Mouse (Mus musculus): ENCODE data around the gene Fat4. TPM values are rescaled to one million over a fixed set of nuclear protein-coding genes. Genes with fewer than 3 reads are reported as not detected.

Gene Fat4
- polyA plus RNA-seq, 1 experiment from 2014 or later = 3.1 TPM

GRCm38 (mm10) chr3:38882778-38883177 is 4.0 kb upstream of the Fat4 start:
- H3K9me3 ChIP-seq = peaks cover 5% of the 10 kb centered on the region; the same call in 1 of the 2 replicates
- 51% methylated on average over 6 of the region's 6 CpGs for WGBS
- H3K4me2 ChIP-seq = no peak overlapping the region
- H3K4me3 ChIP-seq = no peak overlapping the region
- no peak overlapping the region for H3K27ac ChIP-seq (replicated peaks)
- no peak for ATAC-seq (ENCODE audit: extremely low read depth, insufficient number of reproducible peaks, low FRiP score, low TSS enrichment)
- H3K9ac ChIP-seq = no peak overlapping the region
- peaks cover 4% of the 10 kb centered on the region; the same call in 1 of the 2 replicates for H3K27me3 ChIP-seq (replicated peaks)
- peaks cover 12% of the 10 kb centered on the region for H3K4me1 ChIP-seq
- H3K36me3 ChIP-seq = no peaks in the 10 kb centered on the region

DNA sequence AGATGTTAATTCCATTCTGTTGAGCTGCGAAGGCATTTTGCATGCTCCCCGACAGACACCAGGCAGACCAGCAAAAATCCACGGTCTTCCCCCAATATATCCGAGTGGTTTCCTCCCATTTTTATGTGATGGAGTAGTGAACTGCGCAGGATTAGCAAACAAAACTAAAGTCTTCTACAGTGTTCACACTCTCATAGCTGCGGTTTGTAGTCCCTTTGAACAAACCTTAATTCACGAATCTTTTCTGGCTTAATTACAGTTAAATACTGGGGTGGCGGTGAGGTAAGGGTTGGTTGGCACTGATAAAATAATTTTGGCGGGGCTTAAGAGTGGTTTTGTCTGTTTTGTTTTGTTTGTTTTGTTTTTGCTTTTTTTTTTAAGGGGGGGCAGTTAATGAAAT is 3.1 kb upstream of the Fat4 start:
- WGBS = 38% methylated on average over 9 of the region's 9 CpGs
- Histone ChIP-seq H3K36me3 (peaks cover under 1% of the 10 kb centered on the region), H3K4me1 (peaks cover 20% of the 10 kb centered on the region), H3K27me3 (replicated peaks) (peaks cover 4% of the 10 kb centered on the region; the same call in 1 of the 2 replicates), H3K9me3 (peaks cover 5% of the 10 kb centered on the region; the same call in 1 of the 2 replicates), H3K9ac (peak overlapping the region; percentile 89; the same call in 1 of the 2 replicates), H3K4me3 (no peak overlapping the region), H3K4me2 (peak overlapping the region; percentile 99), H3K27ac (replicated peaks) (no peak overlapping the region)
- no peak for ATAC-seq (ENCODE audit: extremely low read depth, insufficient number of reproducible peaks, low FRiP score, low TSS enrichment)

DNA sequence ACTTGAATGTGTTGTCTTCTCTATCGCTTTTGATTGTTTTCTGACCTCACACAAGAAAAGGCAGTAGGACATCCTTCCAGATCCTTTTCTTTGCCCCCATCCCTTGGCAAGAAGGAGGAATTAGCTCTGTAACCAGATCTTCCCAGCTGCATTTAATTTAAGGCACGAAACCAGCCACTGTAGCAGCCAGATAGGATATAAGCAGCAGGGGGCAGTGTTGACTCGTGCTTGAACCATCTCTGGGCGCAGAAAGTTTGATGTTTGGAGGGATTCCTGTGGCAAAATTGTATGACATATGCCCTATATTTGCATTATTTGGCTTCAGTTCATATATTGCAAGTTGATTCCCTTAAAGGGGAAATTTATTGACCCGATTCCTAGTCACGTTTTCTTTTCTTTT is 2.5 kb upstream of the Fat4 start:
- Histone ChIP-seq H3K27me3 (replicated peaks) (peaks cover 4% of the 10 kb centered on the region; the same call in 1 of the 2 replicates), H3K27ac (replicated peaks) (peak overlapping the region; percentile 96; the same call in 1 of the 2 replicates), H3K9ac (peak overlapping the region; percentile 89), H3K9me3 (peaks cover 5% of the 10 kb centered on the region; the same call in 1 of the 2 replicates), H3K4me1 (peaks cover 26% of the 10 kb centered on the region), H3K4me2 (peak overlapping the region; percentile 99), H3K4me3 (peak overlapping the region; percentile 82), H3K36me3 (peaks cover 7% of the 10 kb centered on the region)
- WGBS = under 1% methylated on average over 6 of the region's 6 CpGs
- no peak for ATAC-seq (ENCODE audit: extremely low read depth, insufficient number of reproducible peaks, low FRiP score, low TSS enrichment)

GRCm38 (mm10) chr3:38884919-38885418 is 1.8 kb upstream of the Fat4 start:
- Histone ChIP-seq H3K4me1 (peaks cover 31% of the 10 kb centered on the region), H3K9me3 (peaks cover 5% of the 10 kb centered on the region; the same call in 1 of the 2 replicates), H3K27ac (replicated peaks) (peak overlapping the region; percentile 96), H3K4me2 (peak overlapping the region; percentile 99), H3K9ac (peak overlapping the region; percentile 89), H3K36me3 (peaks cover 14% of the 10 kb centered on the region), H3K27me3 (replicated peaks) (peaks cover 4% of the 10 kb centered on the region; the same call in 1 of the 2 replicates), H3K4me3 (peak overlapping the region; percentile 82)
- 0% methylated on average over 24 of the region's 24 CpGs for WGBS
- ATAC-seq (ENCODE audit: extremely low read depth, insufficient number of reproducible peaks, low FRiP score, low TSS enrichment) = no peak

- H3K4me2 ChIP-seq = peak overlapping the region; percentile 99
- peaks cover 4% of the 10 kb centered on the region; the same call in 1 of the 2 replicates for H3K27me3 ChIP-seq (replicated peaks)
- peak overlapping the region; percentile 82 for H3K4me3 ChIP-seq
- H3K4me1 ChIP-seq = peaks cover 31% of the 10 kb centered on the region
- ATAC-seq (ENCODE audit: extremely low read depth, insufficient number of reproducible peaks, low FRiP score, low TSS enrichment) = peak; percentile 87
- peaks cover 19% of the 10 kb centered on the region for H3K36me3 ChIP-seq
- H3K9me3 ChIP-seq = peaks cover 5% of the 10 kb centered on the region; the same call in 1 of the 2 replicates
- H3K9ac ChIP-seq = peak overlapping the region; percentile 89
- peak overlapping the region; percentile 96 for H3K27ac ChIP-seq (replicated peaks)
- WGBS = under 1% methylated on average over 47 of the region's 56 CpGs
Observed at GRCm38 (mm10) chr3:38885481-38886001, 1.2 kb upstream of the Fat4 start.

GRCm38 (mm10) chr3:38886061-38886821 is 499 bp upstream of the Fat4 start:
- peak; percentile 7; the same call in 1 of the 2 replicates for ATAC-seq (ENCODE audit: extremely low read depth, insufficient number of reproducible peaks, low FRiP score, low TSS enrichment)
- Histone ChIP-seq H3K36me3 (peaks cover 26% of the 10 kb centered on the region), H3K27me3 (replicated peaks) (peaks cover 4% of the 10 kb centered on the region; the same call in 1 of the 2 replicates), H3K4me1 (peaks cover 31% of the 10 kb centered on the region), H3K4me3 (peak overlapping the region; percentile 82), H3K27ac (replicated peaks) (peak overlapping the region; percentile 96), H3K9ac (peak overlapping the region; percentile 89), H3K9me3 (no peaks in the 10 kb centered on the region), H3K4me2 (peak overlapping the region; percentile 99)
- WGBS = under 1% methylated on average over 60 of the region's 60 CpGs

DNA sequence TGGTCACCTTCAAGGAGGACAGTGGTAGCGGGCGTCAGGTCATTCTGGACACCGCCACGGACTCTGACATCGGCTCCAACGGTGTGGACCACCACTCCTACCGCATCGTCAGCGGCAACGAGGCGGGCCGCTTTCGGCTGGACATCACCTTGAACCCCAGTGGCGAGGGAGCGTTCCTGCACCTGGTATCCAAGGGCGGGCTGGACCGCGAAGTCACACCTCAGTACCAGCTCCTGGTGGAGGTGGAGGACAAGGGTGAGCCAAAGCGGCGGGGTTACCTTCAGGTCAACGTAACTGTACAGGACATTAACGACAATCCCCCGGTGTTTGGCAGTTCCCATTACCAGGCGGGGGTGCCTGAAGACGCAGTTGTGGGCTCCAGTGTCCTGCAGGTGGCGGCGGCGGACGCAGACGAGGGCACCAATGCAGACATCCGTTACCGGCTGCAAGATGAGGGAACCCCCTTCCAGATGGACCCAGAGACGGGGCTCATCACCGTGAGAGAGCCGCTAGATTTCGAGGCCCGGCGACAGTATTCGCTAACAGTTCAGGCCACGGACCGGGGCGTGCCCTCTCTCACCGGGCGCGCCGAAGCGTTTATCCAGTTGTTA is 746 bp downstream of the Fat4 start:
- no peak for ATAC-seq (ENCODE audit: extremely low read depth, insufficient number of reproducible peaks, low FRiP score, low TSS enrichment)
- Histone ChIP-seq H3K4me3 (peak overlapping the region; percentile 82), H3K9ac (peak overlapping the region; percentile 89), H3K36me3 (peaks cover 33% of the 10 kb centered on the region), H3K27me3 (replicated peaks) (peaks cover 4% of the 10 kb centered on the region; the same call in 1 of the 2 replicates), H3K27ac (replicated peaks) (no peak overlapping the region; the same call in 1 of the 2 replicates), H3K9me3 (no peaks in the 10 kb centered on the region), H3K4me2 (peak overlapping the region; percentile 99), H3K4me1 (peaks cover 43% of the 10 kb centered on the region)
- under 1% methylated on average over 47 of the region's 47 CpGs for WGBS

GRCm38 (mm10) chr3:38888111-38888510 is 1.4 kb downstream of the Fat4 start:
- peak overlapping the region; percentile 89 for H3K9ac ChIP-seq
- H3K27me3 ChIP-seq (replicated peaks) = peaks cover 4% of the 10 kb centered on the region; the same call in 1 of the 2 replicates
- H3K36me3 ChIP-seq = peaks cover 33% of the 10 kb centered on the region
- peak overlapping the region; percentile 99 for H3K4me2 ChIP-seq
- no peak overlapping the region for H3K27ac ChIP-seq (replicated peaks)
- peaks cover 49% of the 10 kb centered on the region for H3K4me1 ChIP-seq
- no peak for ATAC-seq (ENCODE audit: extremely low read depth, insufficient number of reproducible peaks, low FRiP score, low TSS enrichment)
- peak overlapping the region; percentile 82 for H3K4me3 ChIP-seq
- 13% methylated on average over 24 of the region's 24 CpGs for WGBS
- H3K9me3 ChIP-seq = no peaks in the 10 kb centered on the region

- Histone ChIP-seq H3K36me3 (peaks cover 52% of the 10 kb centered on the region), H3K27ac (replicated peaks) (no peak overlapping the region), H3K4me1 (peaks cover 49% of the 10 kb centered on the region), H3K9ac (peak overlapping the region; percentile 47), H3K27me3 (replicated peaks) (no peaks in the 10 kb centered on the region), H3K4me3 (peak overlapping the region; percentile 47), H3K4me2 (peak overlapping the region; percentile 68), H3K9me3 (peaks cover 6% of the 10 kb centered on the region; the same call in 1 of the 2 replicates)
- ATAC-seq (ENCODE audit: extremely low read depth, insufficient number of reproducible peaks, low FRiP score, low TSS enrichment) = no peak
- 21% methylated on average over 6 of the region's 6 CpGs for WGBS
Observed at GRCm38 (mm10) chr3:38892791-38893224, 6.1 kb downstream of the Fat4 start.

- Histone ChIP-seq H3K4me3 (no peak overlapping the region), H3K9me3 (no peaks in the 10 kb centered on the region), H3K4me1 (peaks cover 14% of the 10 kb centered on the region), H3K27ac (replicated peaks) (no peak overlapping the region), H3K9ac (no peak overlapping the region), H3K27me3 (replicated peaks) (no peaks in the 10 kb centered on the region), H3K4me2 (no peak overlapping the region), H3K36me3 (peaks cover 20% of the 10 kb centered on the region)
- WGBS = 29% methylated on average over 1 of the region's 1 CpGs
- ATAC-seq (ENCODE audit: extremely low read depth, insufficient number of reproducible peaks, low FRiP score, low TSS enrichment) = no peak
Observed at GRCm38 (mm10) chr3:38900839-38901238, 14.1 kb downstream of the Fat4 start.

DNA sequence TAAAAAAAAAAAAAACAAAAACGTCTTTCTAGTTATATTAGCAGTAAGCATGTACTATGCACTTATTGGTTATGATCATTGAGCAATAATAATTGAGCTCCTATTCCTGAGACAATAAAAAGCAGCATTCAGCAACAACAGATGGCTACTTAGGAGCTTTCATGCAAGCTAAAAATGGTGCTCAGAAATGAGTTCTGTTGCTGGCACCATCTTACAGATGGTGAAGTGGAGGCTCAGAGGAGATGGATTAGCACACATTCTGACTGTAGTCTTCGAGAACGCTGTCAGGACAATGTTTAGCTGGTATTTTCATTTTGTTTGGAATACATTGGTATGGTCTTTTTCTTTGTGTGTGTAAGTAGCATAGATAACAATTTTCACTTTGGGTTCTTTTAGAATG is 20.1 kb downstream of the Fat4 start:
- Histone ChIP-seq H3K4me1 (peaks cover 26% of the 10 kb centered on the region), H3K4me2 (no peak overlapping the region), H3K4me3 (no peak overlapping the region), H3K27me3 (replicated peaks) (no peaks in the 10 kb centered on the region), H3K36me3 (peaks cover 9% of the 10 kb centered on the region; the same call in 1 of the 2 replicates), H3K27ac (replicated peaks) (no peak overlapping the region), H3K9me3 (no peaks in the 10 kb centered on the region), H3K9ac (no peak overlapping the region)
- 65% methylated on average over 3 of the region's 3 CpGs for WGBS
- ATAC-seq (ENCODE audit: extremely low read depth, insufficient number of reproducible peaks, low FRiP score, low TSS enrichment) = no peak

Data from heart, embryonic 13.5 days (tissue).